Mouse (Mus musculus) heart, postnatal 36 days (tissue): ENCODE results near the gene Cers5. TPM values are rescaled to one million over a fixed set of nuclear protein-coding genes. Genes with fewer than 3 reads are reported as not detected.
A peak's percentile ranks its signal among the peaks of the same experiment; 100 is the strongest.
"Not testable (repeated sequence)": the region's sequence is repeated elsewhere in the genome, so short reads cannot be mapped to it uniquely, and the experiment has no call there.

Experiments used
- DNase-seq, 2 experiments: peaks; one replicate each; pipeline ENCODE4 v3.0.0; 2021 to 2022
- intact Hi-C: fragments of 180-260 bp; cut with DNase I; formaldehyde crosslinking; loops from one replicate; pipeline ENCODE4 v1.15.1; 2025
- total RNA-seq, 2 experiments: library from RNA; stranded (reverse); gene quantifications; 2 replicates each; pipeline ENCODE4 v1.2.3; 2021

Gene Cers5
- total RNA-seq, 2 experiments from 2014 or later = 17.6 to 18.0 TPM

GRCm38 (mm10) chr15:99728211-99728610 is 44.5 kb downstream of the Cers5 start:
- no peak for DNase-seq

GRCm38 (mm10) chr15:99727525-99727924 is 45.2 kb downstream of the Cers5 start:
- intact Hi-C loops = loop anchor here (2.0 kb wide), 1 partner anchor 45 kb away; the partner anchor contains the start of gene Cers5
- DNase-seq = no peak

More at GRCm38 (mm10) chr15:99728211-99728610, 44.5 kb downstream of the Cers5 start:
- intact Hi-C loops = no loop called here

DNA sequence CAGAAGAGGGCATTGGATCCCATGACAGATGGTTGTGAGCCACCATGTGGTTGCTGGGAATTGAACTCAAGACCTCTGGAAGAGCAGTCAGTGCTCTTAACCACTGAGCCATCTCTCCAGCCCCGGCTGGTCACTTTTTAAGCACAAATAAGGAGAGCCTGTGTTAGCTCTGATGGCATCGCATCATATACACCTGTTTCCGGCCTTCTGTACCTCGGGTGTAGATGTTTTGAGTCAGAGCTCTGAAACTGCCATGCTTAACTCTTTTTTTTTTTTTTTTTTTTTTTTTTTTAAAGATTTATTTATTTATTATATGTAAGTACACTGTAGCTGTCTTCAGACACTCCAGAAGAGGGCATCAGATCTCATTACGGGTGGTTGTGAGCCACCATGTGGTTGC is 45.6 kb downstream of the Cers5 start:
- not testable (repeated sequence) for DNase-seq
- intact Hi-C loops = loop anchor here (2.0 kb wide), 1 partner anchor 46 kb away; the partner anchor contains the start of gene Cers5

GRCm38 (mm10) chr15:99726549-99726948 is 46.1 kb downstream of the Cers5 start:
- intact Hi-C loops = loop anchor here (2.0 kb wide), 1 partner anchor 46 kb away; the partner anchor contains the start of gene Cers5
- DNase-seq = no peak

- DNase-seq = peak; percentile 94 to 98
- intact Hi-C loops = loop anchor here (2.0 kb wide), 2 partner anchors 23 to 47 kb away; partner anchors contain the start of genes Cers5 and Smarcd1
These were observed 47.1 kb downstream of the Cers5 start, which contains the start of gene Cox14 for GRCm38 (mm10) chr15:99725341-99726155. TSS of gene Cox14 (plus strand) at chr15:99725618.

DNA sequence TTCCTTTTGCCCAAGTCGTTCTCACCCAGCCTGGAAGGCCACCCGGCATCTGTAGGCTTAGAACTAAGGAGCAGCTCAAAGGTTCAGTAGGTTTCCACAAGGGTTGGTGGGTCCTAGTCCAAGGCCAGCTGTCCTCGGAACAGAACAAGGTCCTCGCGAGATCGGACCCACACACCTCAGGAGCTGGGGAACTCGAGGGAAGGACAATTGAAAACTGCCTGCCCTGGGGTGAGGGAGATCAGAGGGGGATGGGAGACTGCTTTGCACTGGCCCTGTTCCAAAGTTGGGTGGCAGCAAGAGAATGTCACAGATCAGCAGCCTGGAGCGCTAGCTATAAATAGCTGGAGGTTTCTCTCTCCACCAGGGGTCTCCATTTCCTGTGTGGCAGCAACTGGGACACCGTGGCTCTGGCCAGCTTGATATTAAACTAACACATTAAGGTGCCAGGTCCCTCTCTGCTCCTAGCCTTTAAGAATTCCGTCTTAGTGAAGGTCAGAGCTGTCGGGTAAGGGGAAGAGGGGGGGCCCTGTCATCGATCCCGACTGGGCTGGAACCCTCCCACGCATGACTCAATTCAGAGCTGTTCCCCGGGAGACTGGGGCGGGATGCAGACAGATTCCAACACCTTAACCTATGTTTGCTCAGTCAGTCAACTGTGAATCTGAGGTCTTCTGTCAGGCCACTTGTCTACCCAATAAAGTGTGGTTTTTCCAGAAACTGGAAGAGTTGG is 48.2 kb downstream of the Cers5 start:
- DNase-seq = peak; percentile 69 to 76
- intact Hi-C loops = loop anchor here (2.0 kb wide), 1 partner anchor 22 kb away; the partner anchor contains the start of gene Smarcd1

DNA sequence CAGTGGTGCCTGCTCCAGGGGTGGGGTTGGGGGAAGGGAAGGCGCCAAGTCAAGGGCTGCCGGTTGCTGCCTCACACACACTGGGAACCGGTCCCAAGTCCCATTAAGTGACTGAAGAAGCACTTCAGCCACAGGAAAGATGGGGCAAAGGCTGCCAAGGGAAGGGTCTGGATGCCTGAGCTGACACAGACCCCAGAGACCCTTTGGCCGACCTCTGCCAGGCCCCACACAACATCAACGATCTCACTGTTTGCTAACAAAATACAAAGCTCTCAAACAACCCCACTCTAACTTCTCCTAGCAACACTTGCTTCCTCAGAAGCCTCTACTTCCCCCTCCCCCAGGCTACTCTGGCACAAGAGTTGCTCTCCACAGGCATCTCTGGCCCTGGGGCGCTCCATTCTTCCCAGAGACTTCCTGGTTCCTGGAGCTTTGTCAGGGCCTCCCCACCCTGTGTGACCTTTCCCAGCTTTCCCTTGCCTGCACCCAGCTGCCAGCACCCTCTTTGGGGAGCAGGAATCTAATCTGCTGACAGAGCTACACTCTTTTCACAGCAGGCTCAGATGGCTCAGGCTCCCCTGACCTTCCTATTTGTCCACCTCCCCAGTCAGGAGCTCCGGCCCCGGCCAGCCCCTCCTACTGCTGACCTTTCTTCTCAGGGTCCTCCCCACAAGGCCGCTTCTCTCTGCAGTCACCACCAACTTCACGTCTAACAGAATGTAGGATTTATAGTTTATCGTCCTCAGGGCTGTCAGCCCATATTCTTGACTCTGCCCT is 49.0 kb downstream of the Cers5 start:
- peak; percentile 68 to 74 for DNase-seq
- intact Hi-C loops = loop anchor here (2.0 kb wide), 1 partner anchor 21 kb away; the partner anchor contains the start of gene Smarcd1

DNA sequence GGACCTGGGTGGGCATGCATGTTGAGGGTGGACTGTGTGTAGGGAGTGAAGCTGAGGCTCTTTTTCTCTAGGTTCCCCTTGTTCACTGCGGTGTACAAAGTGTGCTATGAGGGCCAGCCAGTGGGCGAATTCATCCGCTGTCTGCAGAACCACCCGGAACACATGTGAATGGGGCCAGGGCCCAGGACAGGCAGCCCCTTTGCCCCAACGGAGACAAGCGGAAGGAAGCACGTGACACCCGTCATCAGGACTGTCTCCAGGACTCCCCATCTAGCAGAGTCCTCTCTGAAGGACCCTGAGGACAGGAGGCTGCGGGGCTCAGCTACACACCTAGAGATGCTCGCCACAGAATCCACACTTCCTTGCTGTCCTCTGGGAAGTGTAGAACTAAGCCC is 49.6 kb downstream of the Cers5 start:
- DNase-seq = no peak
- intact Hi-C loops = no loop called here

GRCm38 (mm10) chr15:99721921-99722743 is 50.6 kb downstream of the Cers5 start:
- intact Hi-C loops = no loop called here
- no peak for DNase-seq

DNA sequence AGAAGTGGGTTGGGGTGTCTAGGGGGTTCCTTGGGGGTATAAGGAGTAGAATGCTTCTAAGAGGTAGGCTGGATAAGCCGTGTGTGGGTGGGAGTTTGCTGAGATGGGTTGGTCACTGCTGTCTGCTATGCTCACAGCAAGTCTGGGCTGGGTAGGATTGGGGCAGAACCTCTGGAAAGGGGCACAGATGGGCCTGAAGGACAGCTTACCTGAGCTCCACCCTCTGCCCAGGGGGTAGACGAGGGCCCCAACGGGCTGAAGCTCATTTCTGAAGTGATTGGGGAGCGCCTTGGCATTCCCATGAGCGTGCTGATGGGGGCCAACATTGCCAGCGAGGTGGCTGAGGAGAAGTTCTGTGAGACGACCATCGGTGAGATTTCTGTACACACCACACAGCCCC is 52.8 kb downstream of the Cers5 start:
- DNase-seq = no peak
- intact Hi-C loops = loop anchor here (5.0 kb wide), 1 partner anchor 507 kb away; the partner anchor contains the start of gene Atf1

GRCm38 (mm10) chr15:99718461-99719021 is 54.1 kb downstream of the Cers5 start:
- intact Hi-C loops = loop anchor here (5.0 kb wide), 1 partner anchor 509 kb away; the partner anchor contains the start of gene Atf1

DNA sequence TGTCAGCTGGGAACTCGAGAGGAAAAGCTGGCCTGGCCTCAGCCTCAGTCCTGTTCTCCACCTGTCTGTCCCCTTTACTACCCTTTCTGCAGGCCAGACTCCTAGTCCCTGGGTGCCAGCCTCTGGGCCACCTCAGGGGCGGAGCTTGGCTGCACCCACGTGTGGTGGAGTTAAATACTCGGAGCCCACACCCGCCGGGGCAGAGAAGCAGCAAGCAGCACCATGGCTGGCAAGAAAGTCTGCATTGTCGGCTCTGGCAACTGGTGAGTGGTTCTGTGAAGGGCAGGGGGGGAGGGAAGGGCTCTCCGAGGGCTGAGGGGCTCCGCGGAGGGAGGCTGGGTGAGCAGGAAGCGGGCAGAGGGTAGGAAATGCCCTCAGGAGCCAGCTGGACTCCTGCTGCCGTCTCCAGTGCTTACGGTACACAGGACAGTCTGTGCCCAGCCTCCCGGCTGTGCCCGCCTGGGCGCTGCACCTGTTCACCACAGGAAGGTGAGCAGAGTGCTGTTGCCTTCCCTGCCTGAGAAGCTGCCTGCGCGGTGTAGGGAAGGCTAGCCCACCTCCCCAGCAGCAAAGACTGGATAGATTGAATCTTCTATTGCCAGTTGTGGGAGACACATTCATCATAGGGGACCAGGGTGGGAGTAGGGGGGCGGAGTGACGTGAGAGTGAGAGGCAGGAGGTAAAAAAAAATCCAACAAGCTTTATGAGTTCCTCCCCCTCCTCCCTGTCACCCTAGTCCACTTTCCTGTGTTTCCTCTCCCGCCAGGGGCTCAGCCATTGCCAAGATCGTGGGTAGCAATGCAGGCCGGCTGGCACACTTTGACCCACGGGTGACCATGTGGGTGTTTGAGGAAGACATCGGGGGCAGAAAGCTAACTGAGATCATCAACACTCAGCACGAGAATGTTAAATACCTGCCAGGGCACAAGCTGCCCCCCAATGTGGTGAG is 55.0 kb downstream of the Cers5 start, which contains the start of gene Gpd1:
Gene Gpd1 (plus strand): TSS at position 130 of the 949 bp plus-strand sequence.
- intact Hi-C loops = loop anchor here (5.0 kb wide), 1 partner anchor 510 kb away; the partner anchor contains the start of gene Atf1
- DNase-seq = peak; percentile 46 to 53

More at GRCm38 (mm10) chr15:99718461-99719021, 54.1 kb downstream of the Cers5 start:
- no peak for DNase-seq

GRCm38 (mm10) chr15:99716814-99717213 is 55.9 kb downstream of the Cers5 start:
- intact Hi-C loops = loop anchor here (5.0 kb wide), 1 partner anchor 510 kb away; the partner anchor contains the start of gene Atf1
- no peak for DNase-seq

GRCm38 (mm10) chr15:99715982-99716746 is 56.5 kb downstream of the Cers5 start:
- intact Hi-C loops = loop anchor here (1.0 to 5.0 kb wide), 3 partner anchors 62 to 511 kb away; partner anchors contain the start of gene Atf1
- DNase-seq = no peak

DNA sequence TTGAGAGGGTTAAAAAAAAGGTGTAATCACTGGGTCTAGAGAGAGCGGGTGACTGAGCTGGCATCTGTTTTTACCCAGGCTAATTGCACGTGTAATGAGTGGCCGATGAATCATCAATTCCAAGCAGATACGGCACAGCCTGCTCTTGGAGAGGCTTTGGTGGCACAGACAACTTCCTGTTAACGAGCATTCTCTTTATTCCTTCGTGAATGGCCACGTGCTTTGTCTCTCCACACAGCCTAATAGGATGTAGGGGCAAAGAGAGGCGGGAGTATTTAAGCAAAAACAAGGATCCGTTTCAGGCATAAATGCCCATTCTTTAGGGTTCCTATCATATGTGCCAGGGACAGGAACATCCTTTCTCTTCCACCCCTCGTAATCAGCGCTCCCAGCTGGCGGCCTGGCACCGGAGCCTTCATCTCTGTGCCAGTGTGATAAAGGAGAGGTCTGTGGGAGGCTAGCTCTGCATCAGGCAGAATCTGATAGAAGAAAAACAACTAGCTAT is 57.3 kb downstream of the Cers5 start:
- DNase-seq = no peak

GRCm38 (mm10) chr15:99714858-99715257 is 57.8 kb downstream of the Cers5 start:
- intact Hi-C loops = loop anchor here (1.0 to 5.0 kb wide), 3 partner anchors 63 to 512 kb away; partner anchors contain the start of gene Atf1
- DNase-seq = peak; percentile 74 to 83

More for the DNA sequence above, 57.3 kb downstream of the Cers5 start:
- intact Hi-C loops = loop anchor here (1.0 to 5.0 kb wide), 3 partner anchors 63 to 512 kb away; partner anchors contain the start of gene Atf1
